Mouse (Mus musculus): ENCODE measurements around the gene Csf3. TPM values are rescaled to one million over a fixed set of nuclear protein-coding genes. Genes with fewer than 3 reads are reported as not detected.

The Csf3 gene
- polyA plus RNA-seq, 1 experiment from 2014 or later, result 0.11 TPM

DNA sequence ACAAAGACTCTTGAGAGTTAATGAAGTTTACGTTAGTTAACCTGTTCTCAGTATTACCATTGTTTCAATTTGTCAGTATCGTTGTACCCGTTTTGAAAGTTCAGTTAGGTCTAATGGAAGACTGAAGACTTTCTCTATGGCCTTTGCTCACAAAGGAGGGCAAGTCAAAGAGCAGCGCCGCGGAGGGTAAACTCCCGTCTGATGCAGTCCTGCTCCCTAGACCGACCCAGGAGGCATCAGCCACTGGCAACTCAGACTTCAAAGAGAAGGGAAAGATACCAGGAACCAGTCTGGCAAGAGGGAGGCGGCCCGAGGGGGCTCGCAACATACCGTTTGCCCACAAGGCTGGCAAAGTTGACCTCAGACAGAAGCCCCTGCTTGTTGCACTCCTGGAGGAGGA is 12.6 kb downstream of the Csf3 start:
- ATAC-seq (ENCODE audit: low FRiP score, low TSS enrichment), result no peak
- 80% methylated on average over 12 of the region's 12 CpGs for WGBS
- DNase-seq (ENCODE audit: low spot score), result no peak
- no peak overlapping the region for H3K4me3 ChIP-seq (ENCODE audit: low read depth, low read length)
- no peak overlapping the region for H3K9ac ChIP-seq (ENCODE audit: low read length)
- H3K27ac ChIP-seq (replicated peaks), result no peak overlapping the region
- no peak overlapping the region for H3K4me2 ChIP-seq (replicated peaks; ENCODE audit: low read depth)
- no peaks in the 10 kb centered on the region for H3K9me3 ChIP-seq (ENCODE audit: control insufficient read depth, low read length)
- TF ChIP-seq EP300 (optimal IDR thresholded peaks at IDR 0.05) (no peak), CTCF (IDR thresholded peaks at IDR 0.05; ENCODE audit: low read depth) (no peak)
- H3K27me3 ChIP-seq (ENCODE audit: control insufficient read depth, insufficient read depth, low read length), result no peaks in the 10 kb centered on the region
- 0 out of 2 replicates have a peak, but pooled peaks cover 3% of the 10 kb centered on the region for H3K4me1 ChIP-seq (replicated peaks; ENCODE audit: control insufficient read depth, insufficient read depth)
- peaks cover 16% of the 10 kb centered on the region for H3K36me3 ChIP-seq (ENCODE audit: control insufficient read depth, insufficient read depth, low read length)

GRCm38 (mm10) chr11:98715946-98716345 is 14.9 kb downstream of the Csf3 start:
- H3K27ac ChIP-seq (replicated peaks), result no peak overlapping the region
- peaks cover 13% of the 10 kb centered on the region for H3K36me3 ChIP-seq (ENCODE audit: control insufficient read depth, insufficient read depth, low read length)
- DNase-seq (ENCODE audit: low spot score) (no peak), ATAC-seq (ENCODE audit: low FRiP score, low TSS enrichment) (no peak)
- no peaks in the 10 kb centered on the region; the same call in 1 of the 2 replicates for H3K4me1 ChIP-seq (replicated peaks; ENCODE audit: control insufficient read depth, insufficient read depth)
- H3K9ac ChIP-seq (ENCODE audit: low read length), result no peak overlapping the region
- no peaks in the 10 kb centered on the region for H3K9me3 ChIP-seq (ENCODE audit: control insufficient read depth, low read length)
- WGBS, result 96% methylated on average over 9 of the region's 9 CpGs
- H3K4me2 ChIP-seq (replicated peaks; ENCODE audit: low read depth), result no peak overlapping the region
- H3K27me3 ChIP-seq (ENCODE audit: control insufficient read depth, insufficient read depth, low read length), result no peaks in the 10 kb centered on the region
- H3K4me3 ChIP-seq (ENCODE audit: low read depth, low read length), result no peak overlapping the region
- TF ChIP-seq CTCF (IDR thresholded peaks at IDR 0.05; ENCODE audit: low read depth), result no peak
- no peak for TF ChIP-seq EP300 (optimal IDR thresholded peaks at IDR 0.05)

DNA sequence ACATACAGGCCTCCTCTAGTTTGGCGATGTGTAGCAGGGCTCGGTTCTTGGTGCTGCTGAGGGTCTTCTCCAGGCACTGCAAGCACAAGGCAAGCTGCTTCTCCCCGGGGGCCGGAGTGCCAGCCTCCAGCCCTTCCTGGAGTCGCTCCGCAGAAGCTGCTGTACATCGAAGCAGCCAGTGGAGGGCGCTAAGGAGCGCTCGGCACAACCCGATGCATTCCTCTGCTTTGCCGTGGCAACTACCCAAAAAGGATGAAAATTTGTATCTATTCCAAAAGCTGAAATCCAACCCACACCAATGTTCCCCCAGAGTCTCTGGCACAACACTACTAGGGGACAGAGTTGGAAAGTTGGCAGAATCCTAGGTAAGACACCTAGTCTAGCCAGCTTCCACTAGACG is 16.8 kb downstream of the Csf3 start:
- Histone ChIP-seq H3K4me1 (replicated peaks; ENCODE audit: control insufficient read depth, insufficient read depth) (no peaks in the 10 kb centered on the region; the same call in 1 of the 2 replicates), H3K36me3 (ENCODE audit: control insufficient read depth, insufficient read depth, low read length) (peaks cover 13% of the 10 kb centered on the region), H3K9ac (ENCODE audit: low read length) (peak overlapping the region; percentile 23; the same call in 1 of the 2 replicates), H3K9me3 (ENCODE audit: control insufficient read depth, low read length) (no peaks in the 10 kb centered on the region), H3K4me2 (replicated peaks; ENCODE audit: low read depth) (no peak overlapping the region; the same call in 1 of the 2 replicates), H3K4me3 (ENCODE audit: low read depth, low read length) (no peak overlapping the region), H3K27ac (replicated peaks) (peak overlapping the region; percentile 53; the same call in 1 of the 2 replicates), H3K27me3 (ENCODE audit: control insufficient read depth, insufficient read depth, low read length) (no peaks in the 10 kb centered on the region)
- WGBS, result 16% methylated on average over 13 of the region's 13 CpGs
- TF ChIP-seq EP300 (optimal IDR thresholded peaks at IDR 0.05) (no peak), CTCF (IDR thresholded peaks at IDR 0.05; ENCODE audit: low read depth) (peak; percentile 90)
- peak; percentile 40; the same call in 1 of the 2 replicates for ATAC-seq (ENCODE audit: low FRiP score, low TSS enrichment)
- DNase-seq (ENCODE audit: low spot score), result peak; percentile 77

DNA sequence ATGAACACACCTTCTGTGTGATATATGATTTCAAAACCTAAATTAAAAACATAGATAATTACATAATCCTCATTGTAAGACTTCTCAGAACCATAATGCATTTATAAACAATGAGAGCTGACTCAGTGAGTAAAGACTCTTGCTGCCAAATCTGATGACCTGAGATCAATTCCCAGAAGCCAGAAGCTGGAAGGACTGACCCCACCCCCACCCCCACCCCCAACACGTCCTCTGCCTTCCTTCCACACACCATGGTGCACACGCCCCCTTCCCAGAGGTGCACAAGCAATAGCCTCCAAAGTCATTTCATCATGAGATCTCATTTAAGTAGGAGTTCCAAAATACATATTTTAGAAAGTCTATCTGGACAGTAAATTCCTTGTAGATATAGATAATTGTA is 19.7 kb downstream of the Csf3 start:
- no peaks in the 10 kb centered on the region; the same call in 1 of the 2 replicates for H3K4me1 ChIP-seq (replicated peaks; ENCODE audit: control insufficient read depth, insufficient read depth)
- peak overlapping the region; percentile 40; the same call in 1 of the 2 replicates for H3K27ac ChIP-seq (replicated peaks)
- no peaks in the 10 kb centered on the region for H3K9me3 ChIP-seq (ENCODE audit: control insufficient read depth, low read length)
- 41% methylated on average over 2 of the region's 2 CpGs for WGBS
- peak; percentile 19 for DNase-seq (ENCODE audit: low spot score)
- H3K36me3 ChIP-seq (ENCODE audit: control insufficient read depth, insufficient read depth, low read length), result peaks cover 10% of the 10 kb centered on the region; the same call in 1 of the 2 replicates
- H3K4me3 ChIP-seq (ENCODE audit: low read depth, low read length), result no peak overlapping the region
- H3K9ac ChIP-seq (ENCODE audit: low read length), result no peak overlapping the region
- no peak for ATAC-seq (ENCODE audit: low FRiP score, low TSS enrichment)
- no peaks in the 10 kb centered on the region for H3K27me3 ChIP-seq (ENCODE audit: control insufficient read depth, insufficient read depth, low read length)
- no peak overlapping the region for H3K4me2 ChIP-seq (replicated peaks; ENCODE audit: low read depth)
- TF ChIP-seq EP300 (optimal IDR thresholded peaks at IDR 0.05), result no peak
- TF ChIP-seq CTCF (IDR thresholded peaks at IDR 0.05; ENCODE audit: low read depth), result no peak

GRCm38 (mm10) chr11:98721458-98722226 is 20.6 kb downstream of the Csf3 start:
- H3K4me2 ChIP-seq (replicated peaks; ENCODE audit: low read depth), result no peak overlapping the region
- peak overlapping the region; percentile 23; the same call in 1 of the 2 replicates for H3K9ac ChIP-seq (ENCODE audit: low read length)
- TF ChIP-seq CTCF (IDR thresholded peaks at IDR 0.05; ENCODE audit: low read depth) (peak; percentile 78), EP300 (optimal IDR thresholded peaks at IDR 0.05) (no peak)
- H3K36me3 ChIP-seq (ENCODE audit: control insufficient read depth, insufficient read depth, low read length), result peaks cover 9% of the 10 kb centered on the region; the same call in 1 of the 2 replicates
- H3K4me1 ChIP-seq (replicated peaks; ENCODE audit: control insufficient read depth, insufficient read depth), result no peaks in the 10 kb centered on the region; the same call in 1 of the 2 replicates
- no peak overlapping the region for H3K4me3 ChIP-seq (ENCODE audit: low read depth, low read length)
- H3K9me3 ChIP-seq (ENCODE audit: control insufficient read depth, low read length), result no peaks in the 10 kb centered on the region
- peak overlapping the region; percentile 73 for H3K27ac ChIP-seq (replicated peaks)
- no peaks in the 10 kb centered on the region for H3K27me3 ChIP-seq (ENCODE audit: control insufficient read depth, insufficient read depth, low read length)
- DNase-seq (ENCODE audit: low spot score) (peak; percentile 57), ATAC-seq (ENCODE audit: low FRiP score, low TSS enrichment) (peak; percentile 53; the same call in 1 of the 2 replicates)
- 46% methylated on average over 24 of the region's 24 CpGs for WGBS

- Histone ChIP-seq H3K4me3 (ENCODE audit: low read depth, low read length) (no peak overlapping the region), H3K9me3 (ENCODE audit: control insufficient read depth, low read length) (no peaks in the 10 kb centered on the region), H3K36me3 (ENCODE audit: control insufficient read depth, insufficient read depth, low read length) (peaks cover 9% of the 10 kb centered on the region; the same call in 1 of the 2 replicates), H3K4me2 (replicated peaks; ENCODE audit: low read depth) (no peak overlapping the region), H3K27ac (replicated peaks) (no peak overlapping the region), H3K9ac (ENCODE audit: low read length) (no peak overlapping the region), H3K4me1 (replicated peaks; ENCODE audit: control insufficient read depth, insufficient read depth) (no peaks in the 10 kb centered on the region; the same call in 1 of the 2 replicates), H3K27me3 (ENCODE audit: control insufficient read depth, insufficient read depth, low read length) (no peaks in the 10 kb centered on the region)
- TF ChIP-seq EP300 (optimal IDR thresholded peaks at IDR 0.05) (no peak), CTCF (IDR thresholded peaks at IDR 0.05; ENCODE audit: low read depth) (no peak)
- WGBS, result 67% methylated on average over 7 of the region's 7 CpGs
- ATAC-seq (ENCODE audit: low FRiP score, low TSS enrichment), result no peak
- DNase-seq (ENCODE audit: low spot score), result no peak
Observed at GRCm38 (mm10) chr11:98723098-98723497, 22.0 kb downstream of the Csf3 start.

Data from stomach, postnatal 0 days (tissue).